Mouse (Mus musculus) G1E-ER4 (cell line): ENCODE data around the gene Cerkl. TPM values are rescaled to one million over a fixed set of nuclear protein-coding genes. Genes with fewer than 3 reads are reported as not detected.

Source experiments
- GATA1 ChIP-seq: IDR thresholded peaks from one replicate; pipeline ENCODE4 v1.8.0; 2012; ENCODE audit warnings: low read length, inconsistent platforms
- polyA plus RNA-seq: library from polyadenylated mRNA; stranded (reverse); fragments of >175 nt; gene quantifications from 2 replicates; pipeline ENCODE4 v1.2.3, GENCODE M21; 2012

Cerkl gene
- polyA plus RNA-seq, 1 experiment: not detected

- no peak for TF ChIP-seq GATA1
These were observed 50.8 kb downstream of the Cerkl start for GRCm38 (mm10) chr2:79405661-79406405.

DNA sequence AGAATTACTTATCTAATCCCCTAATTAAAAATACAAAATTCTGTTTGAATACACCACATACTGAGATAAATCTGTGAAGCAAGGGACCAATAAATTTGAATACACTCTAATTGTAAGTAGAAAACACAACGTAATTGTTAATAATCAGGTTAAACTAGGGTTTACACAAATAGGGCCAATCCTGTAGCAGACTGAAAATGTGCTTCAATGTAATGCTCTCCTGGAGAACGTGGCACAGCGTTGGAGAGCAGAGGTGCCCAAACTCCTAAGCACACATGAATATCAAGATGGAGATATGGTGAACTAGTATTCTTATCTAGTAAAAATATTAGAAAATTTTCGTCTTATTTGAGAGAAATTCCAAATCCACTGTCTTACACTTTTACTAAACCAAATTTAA, 56.5 kb downstream of the Cerkl start:
- TF ChIP-seq GATA1: no peak

GRCm38 (mm10) chr2:79399234-79400000, 57.2 kb downstream of the Cerkl start:
- no peak for TF ChIP-seq GATA1

- no peak for TF ChIP-seq GATA1
These were observed 57.8 kb downstream of the Cerkl start for GRCm38 (mm10) chr2:79398831-79399230.

DNA sequence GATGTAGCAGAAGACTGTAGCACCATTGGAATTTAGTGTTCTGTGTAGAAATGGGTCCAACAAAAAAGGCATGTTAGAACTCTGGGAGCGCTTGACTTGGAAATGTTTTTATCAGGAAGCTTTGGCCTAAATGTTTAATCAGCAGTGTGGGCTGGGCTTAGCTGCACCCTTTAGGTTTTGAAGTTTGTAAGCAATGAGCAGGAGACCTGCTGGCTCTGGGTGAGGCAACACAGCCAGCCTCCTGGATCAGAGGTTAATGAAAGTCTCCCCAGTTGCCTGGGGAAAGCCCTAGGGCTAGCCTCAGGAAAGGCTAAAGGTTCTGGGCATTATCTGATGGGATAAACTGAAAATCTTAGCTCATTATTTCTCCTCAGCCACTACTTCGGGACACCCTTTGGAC, 58.2 kb downstream of the Cerkl start:
- TF ChIP-seq GATA1: no peak

DNA sequence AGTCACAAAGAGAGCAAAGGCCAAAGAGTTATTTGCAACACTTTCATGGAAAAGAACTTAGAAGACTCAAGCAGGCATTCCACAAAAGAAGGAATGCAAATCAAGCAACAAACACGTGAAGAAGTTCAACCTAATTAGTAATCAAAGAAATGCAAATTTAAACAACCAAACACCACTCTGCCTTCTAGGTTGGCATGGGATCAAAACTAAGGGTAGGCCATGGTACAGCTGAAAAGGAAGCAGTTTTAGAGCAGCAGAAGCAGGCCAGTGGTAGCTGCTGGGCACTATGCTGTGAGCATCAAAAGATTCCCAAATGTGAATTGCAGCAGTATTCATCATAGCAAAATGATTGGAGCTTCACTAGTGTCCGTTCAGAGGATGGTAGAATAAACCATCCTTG, 59.5 kb downstream of the Cerkl start:
- TF ChIP-seq GATA1: no peak

GRCm38 (mm10) chr2:79379087-79380041, 77.2 kb downstream of the Cerkl start:
- TF ChIP-seq GATA1: no peak

GRCm38 (mm10) chr2:79378346-79379086, 78.1 kb downstream of the Cerkl start:
- no peak for TF ChIP-seq GATA1

GRCm38 (mm10) chr2:79372486-79373200, 83.9 kb downstream of the Cerkl start:
- TF ChIP-seq GATA1: no peak

DNA sequence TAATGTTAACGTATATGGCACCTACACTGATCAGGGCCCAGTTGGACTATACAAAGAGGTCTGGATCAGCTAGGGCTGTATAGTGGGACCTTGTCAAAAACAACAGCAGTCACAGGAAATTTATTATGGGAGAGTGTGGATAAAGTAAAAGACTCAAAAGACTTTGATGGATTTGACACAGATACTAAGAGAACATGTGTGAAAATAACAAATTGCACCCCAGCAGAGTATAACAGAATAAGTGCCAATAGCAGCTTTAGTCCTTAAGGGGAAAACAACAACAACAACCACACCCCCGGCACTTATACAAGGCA, 84.5 kb downstream of the Cerkl start:
- TF ChIP-seq GATA1: no peak

DNA sequence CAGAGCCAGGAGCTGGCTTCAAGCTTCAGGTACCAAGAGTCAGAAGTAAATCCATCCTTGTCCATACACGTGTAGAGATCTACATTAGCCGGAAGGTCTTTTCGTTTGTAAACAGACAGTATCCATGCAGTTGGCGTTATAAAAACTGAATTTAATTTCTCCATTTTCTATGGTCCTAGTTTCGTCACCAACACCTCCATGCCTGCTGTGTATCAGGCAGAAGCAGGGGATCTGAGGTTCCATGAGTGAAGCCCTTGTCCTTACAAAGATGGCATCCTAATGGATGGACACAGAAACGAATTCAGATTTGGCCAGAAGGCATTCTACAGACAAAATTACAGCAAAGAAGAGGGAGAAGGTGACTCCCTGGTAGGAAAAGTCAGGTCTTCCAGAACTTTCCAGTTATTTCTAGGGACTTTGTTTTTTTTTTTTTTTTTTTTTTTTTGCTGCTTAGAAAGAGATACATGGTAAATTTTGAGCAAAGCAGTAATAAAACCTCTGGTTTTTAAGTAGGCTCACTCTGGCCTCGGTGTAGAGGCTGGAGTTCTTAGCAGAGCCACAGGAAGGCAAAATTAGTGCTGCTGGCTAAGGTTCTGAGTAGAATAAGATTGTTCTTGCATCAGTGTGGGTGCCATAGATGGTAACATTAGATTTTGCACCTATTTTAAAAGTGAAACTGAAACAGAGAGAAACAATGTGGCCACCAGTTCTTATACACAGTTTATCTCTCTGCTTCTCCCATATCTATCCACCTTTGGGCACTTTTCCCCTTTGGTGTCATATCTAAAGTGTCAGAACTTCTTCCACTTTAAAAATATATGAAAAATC, 85.0 kb downstream of the Cerkl start:
- no peak for TF ChIP-seq GATA1

GRCm38 (mm10) chr2:79370711-79371312, 85.8 kb downstream of the Cerkl start:
- TF ChIP-seq GATA1: no peak

- TF ChIP-seq GATA1: no peak
These were observed 86.7 kb downstream of the Cerkl start for GRCm38 (mm10) chr2:79369905-79370304.

DNA sequence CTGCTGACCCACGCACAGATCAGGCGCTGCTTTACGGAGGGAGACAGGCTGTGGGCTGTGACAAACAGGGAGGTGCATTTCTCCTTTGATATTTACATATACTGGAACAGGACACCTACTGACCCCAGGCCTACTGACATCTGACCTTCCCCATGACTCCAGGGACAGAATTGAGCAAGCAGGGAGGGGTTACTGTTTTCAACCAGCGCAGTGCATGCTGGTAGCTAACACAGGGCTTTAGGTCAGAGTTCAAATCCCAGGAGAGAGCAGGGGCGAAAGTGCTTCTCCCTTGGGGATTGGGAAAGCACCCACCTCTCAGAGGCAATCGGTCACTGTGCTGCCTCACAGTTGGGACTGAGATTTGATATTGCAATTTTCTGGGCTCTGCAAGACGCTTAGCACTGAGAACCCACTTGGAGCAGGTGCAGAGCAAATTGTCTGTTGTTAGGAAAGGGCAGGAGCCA, 87.5 kb downstream of the Cerkl start:
- TF ChIP-seq GATA1: no peak
